Mouse (Mus musculus): Measurements from ENCODE around the gene Olfr1382.
"Not testable (repeated sequence)": the region's sequence is repeated elsewhere in the genome, so short reads cannot be mapped to it uniquely, and the experiment has no call there.

The Olfr1382 gene

GRCm38 (mm10) chr11:49527947-49528346 lies at the start of gene Olfr1382:
Olfr1382 (plus strand) TSS chr11:49528247.
- in situ Hi-C loops (cut with MboI, MseI) = no loop called here

DNA sequence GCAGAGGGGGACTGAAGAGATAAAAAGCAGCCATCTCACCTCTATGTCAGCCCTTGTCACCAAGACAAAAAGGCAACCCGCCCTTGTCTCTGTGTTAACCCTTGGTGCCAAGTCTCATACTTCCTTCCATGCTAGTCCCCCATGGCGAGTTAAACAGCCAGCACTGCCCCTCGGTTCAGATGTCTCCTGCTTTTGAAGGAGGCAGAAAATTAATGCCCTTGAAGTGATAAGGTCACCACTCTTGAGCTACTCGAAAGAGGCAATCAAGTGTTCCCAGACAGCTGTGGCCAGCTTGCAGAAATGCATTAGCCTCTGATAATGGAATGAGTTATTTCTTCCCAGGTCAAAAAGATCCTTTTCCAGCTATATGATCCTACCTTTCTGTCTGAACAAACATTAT lies 42.1 kb upstream of the Olfr1382 start:
- in situ Hi-C loops (cut with MboI, MseI) = no loop called here

GRCm38 (mm10) chr11:49488770-49489169 lies 39.3 kb upstream of the Olfr1382 start, which contains the start of gene Olfr1385:
Olfr1385 (plus strand) TSS chr11:49489070.
- in situ Hi-C loops (cut with MboI, MseI) = not testable (repeated sequence)

DNA sequence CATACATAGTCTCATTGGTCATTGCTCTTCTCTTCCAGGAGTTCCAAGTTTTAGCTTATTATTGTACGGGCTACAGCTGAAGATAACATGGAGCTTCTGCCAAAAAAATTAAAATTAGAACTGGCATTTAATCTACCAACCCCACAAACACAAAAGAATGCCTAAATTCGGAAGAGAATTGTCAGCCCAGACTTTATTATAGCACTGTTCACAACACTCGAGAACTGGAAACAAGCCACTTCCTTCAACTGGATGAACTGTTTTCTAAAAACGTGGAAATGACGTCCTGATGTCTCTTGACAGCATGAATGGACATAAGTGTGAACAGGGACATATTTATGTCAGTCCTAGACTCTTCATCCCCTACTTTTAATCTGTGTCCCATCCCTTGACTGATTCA lies 10.0 kb upstream of the Olfr1382 start:
- in situ Hi-C loops (cut with MboI, MseI) = loop anchor here (25.0 kb wide), 1 partner anchor 781 kb away; no protein-coding TSS in a partner anchor

DNA sequence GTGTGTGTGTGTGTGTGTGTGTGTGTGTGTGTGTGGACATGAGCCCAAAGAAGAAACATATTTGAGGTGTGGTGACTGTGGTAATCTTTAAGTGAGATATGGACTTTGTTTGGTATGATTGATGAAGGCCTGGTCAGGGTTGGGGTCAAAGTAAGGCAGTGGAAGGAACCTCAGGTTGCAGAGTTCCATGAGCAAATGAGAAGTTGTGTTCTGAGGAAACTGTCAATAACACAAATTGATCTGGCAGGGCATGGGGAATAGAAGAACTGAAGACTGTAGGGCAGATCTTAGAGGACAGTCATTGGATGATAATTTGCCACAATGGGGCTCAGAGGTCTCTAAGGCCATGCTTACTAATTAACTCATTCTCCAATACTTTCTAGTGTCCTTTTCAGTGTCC lies 8.7 kb upstream of the Olfr1382 start, which contains the start of gene Olfr1383:
Gene Olfr1383 (plus strand): TSS at position 301 of the 400 bp plus-strand sequence.
- in situ Hi-C loops (cut with MboI, MseI) = loop anchor here (25.0 kb wide), 1 partner anchor 782 kb away; no protein-coding TSS in a partner anchor

- in situ Hi-C loops (cut with MboI, MseI) = no loop called here
Measured at GRCm38 (mm10) chr11:49532761-49533160, 4.7 kb downstream of the Olfr1382 start.

GRCm38 (mm10) chr11:49536631-49537030 lies 8.6 kb downstream of the Olfr1382 start:
- in situ Hi-C loops (cut with MboI, MseI) = not testable (repeated sequence)

DNA sequence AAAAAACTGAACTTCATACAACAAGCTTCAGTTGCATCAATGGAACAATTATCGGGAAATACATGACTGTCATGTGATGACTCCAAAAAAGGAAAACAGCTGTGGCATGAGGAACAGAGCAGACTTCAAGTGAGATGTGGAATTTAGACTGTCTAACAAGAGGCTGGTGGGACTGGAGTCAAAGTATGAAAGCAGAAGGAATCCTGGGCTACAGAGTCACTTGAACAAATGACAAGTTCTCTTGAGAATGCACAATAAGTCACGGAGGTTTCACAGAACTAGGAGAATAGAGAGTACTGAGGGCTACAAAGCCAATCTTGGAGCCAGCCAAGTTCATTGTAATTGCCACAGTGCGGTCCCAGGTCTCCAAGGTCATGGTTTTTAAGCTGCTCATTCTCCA lies 15.1 kb downstream of the Olfr1382 start, which contains the start of gene Olfr1381:
Gene Olfr1381 (plus strand): TSS at position 301 of the 400 bp plus-strand sequence.
- in situ Hi-C loops (cut with MboI, MseI) = not testable (repeated sequence)

GRCm38 (mm10) chr11:49554033-49554432 lies 26.0 kb downstream of the Olfr1382 start:
- in situ Hi-C loops (cut with MboI, MseI) = not testable (repeated sequence)

GRCm38 (mm10) chr11:49556578-49556977 lies 28.5 kb downstream of the Olfr1382 start, which contains the start of gene Olfr1380:
Olfr1380 (plus strand) TSS chr11:49556878.
- in situ Hi-C loops (cut with MboI, MseI) = not testable (repeated sequence)

- in situ Hi-C loops (cut with MboI, MseI) = not testable (repeated sequence)
Measured at GRCm38 (mm10) chr11:49575054-49575453, 47.0 kb downstream of the Olfr1382 start.

DNA sequence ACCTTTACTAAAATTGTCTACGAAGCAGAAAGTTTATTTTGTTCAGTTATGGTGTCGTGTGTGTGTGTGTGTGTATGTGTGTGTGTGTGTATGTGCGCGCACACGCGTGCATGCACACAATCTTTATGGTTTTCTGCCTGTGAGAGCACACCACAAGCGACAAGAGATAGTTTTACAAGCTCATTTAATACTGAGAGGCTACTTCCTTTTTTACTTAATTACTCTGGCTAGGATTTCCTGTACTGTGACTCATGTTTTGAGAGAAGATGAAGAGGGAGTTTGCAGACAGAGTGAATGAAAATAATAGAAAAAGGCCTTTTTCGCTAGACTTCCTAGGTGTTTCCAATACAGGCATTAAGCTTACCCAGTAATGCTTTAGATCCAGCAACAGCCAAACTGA lies 52.4 kb downstream of the Olfr1382 start:
- in situ Hi-C loops (cut with MboI, MseI) = not testable (repeated sequence)
